Mouse (Mus musculus) heart, postnatal 25 days (tissue): ENCODE measurements around the gene Gm20481. TPM values are rescaled to one million over a fixed set of nuclear protein-coding genes. Genes with fewer than 3 reads are reported as not detected.
"Not testable (repeated sequence)": the region's sequence is repeated elsewhere in the genome, so short reads cannot be mapped to it uniquely, and the experiment has no call there.

ENCODE experiments used
- DNase-seq: peaks from one replicate; pipeline ENCODE4 v3.0.0; 2022; ENCODE audit warnings: low spot score
- intact Hi-C: fragments of 180-260 bp; cut with DNase I; formaldehyde crosslinking; loops from one replicate; pipeline ENCODE4 v1.15.1; 2025
- total RNA-seq, 2 experiments: library from RNA; stranded (reverse); gene quantifications; 2 replicates each; pipeline ENCODE4 v1.2.3; 2021

Gm20481 gene
- total RNA-seq, 2 experiments from 2014 or later = not detected

DNA sequence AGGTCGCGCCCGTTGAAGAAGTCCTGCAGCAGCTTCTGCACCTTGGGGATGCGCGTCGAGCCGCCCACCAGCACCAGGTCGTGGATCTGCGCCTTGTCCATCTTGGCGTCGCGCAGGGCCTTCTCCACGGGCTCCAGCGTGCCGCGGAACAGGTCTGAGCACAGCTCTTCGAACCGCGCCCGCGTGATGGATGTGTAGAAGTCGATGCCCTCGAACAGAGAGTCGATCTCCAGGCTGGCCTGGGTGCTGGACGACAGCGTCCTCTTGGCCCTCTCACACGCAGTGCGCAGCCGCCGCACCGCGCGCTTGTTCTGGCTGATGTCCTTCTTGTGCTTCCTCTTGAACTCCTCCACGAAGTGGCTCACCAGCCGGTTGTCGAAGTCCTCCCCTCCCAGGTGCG lies 1.1 kb downstream of the Gm20481 start:
- intact Hi-C loops, DNase-seq: not testable (repeated sequence)

DNA sequence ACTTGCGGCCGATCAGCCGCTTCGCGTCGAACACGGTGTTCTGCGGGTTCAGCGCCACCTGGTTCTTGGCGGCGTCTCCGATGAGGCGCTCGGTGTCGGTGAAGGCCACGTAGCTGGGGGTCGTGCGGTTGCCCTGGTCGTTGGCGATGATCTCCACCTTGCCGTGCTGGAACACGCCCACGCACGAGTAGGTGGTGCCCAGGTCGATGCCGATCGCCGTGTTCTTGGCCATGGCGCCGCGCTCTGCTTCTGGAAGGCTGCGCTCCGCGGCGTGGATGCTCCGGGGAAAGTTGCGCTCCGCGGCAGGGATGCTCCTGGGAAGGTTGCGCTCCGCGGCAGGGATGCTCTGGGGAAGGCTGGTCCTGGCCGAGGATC lies 2.0 kb downstream of the Gm20481 start:
- intact Hi-C loops = not testable (repeated sequence)

DNA sequence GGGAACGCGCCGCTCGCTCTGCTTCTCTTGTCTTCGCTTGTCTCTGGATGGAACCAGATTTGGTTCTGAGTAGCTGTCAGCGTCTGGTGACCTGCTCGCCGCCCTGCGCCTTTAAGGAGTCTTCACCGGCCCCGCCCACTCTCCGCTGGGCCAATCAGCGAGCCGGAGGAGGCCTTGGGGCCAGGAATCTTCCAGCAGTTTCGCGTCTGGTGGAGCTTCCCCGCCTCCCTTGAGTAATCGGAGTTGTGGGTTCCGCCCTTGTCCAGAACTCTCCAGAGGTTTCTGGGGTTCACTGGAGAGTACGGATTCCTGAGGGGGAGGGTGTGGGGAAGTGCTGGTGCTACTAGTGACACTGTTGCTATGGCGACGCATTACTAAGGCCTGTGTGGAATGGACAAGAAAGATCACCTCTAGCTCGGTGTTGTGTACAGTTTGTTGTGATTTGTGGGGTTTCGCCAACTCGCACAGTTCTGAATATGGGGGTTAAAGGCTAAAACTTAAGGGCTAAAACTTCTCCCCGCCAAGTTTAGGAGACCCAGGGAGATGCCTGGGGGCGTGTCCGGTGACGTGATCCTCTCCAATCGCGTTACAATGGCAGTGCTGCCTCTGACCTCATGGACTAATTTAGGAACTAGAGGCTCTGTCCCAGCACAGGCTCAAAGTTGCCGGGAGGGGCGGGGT lies 2.5 kb downstream of the Gm20481 start, which contains the start of the genes Hspa1a and Hspa1l:
TSS of gene Hspa1a (minus strand) at position 88 of the 681 bp plus-strand sequence.
TSS of gene Hspa1l (plus strand) at position 635 of the 681 bp plus-strand sequence.
- intact Hi-C loops = not testable (repeated sequence)
- DNase-seq = peak; percentile 83

More for the DNA sequence above, 2.0 kb downstream of the Gm20481 start:
- DNase-seq = not testable (repeated sequence)

DNA sequence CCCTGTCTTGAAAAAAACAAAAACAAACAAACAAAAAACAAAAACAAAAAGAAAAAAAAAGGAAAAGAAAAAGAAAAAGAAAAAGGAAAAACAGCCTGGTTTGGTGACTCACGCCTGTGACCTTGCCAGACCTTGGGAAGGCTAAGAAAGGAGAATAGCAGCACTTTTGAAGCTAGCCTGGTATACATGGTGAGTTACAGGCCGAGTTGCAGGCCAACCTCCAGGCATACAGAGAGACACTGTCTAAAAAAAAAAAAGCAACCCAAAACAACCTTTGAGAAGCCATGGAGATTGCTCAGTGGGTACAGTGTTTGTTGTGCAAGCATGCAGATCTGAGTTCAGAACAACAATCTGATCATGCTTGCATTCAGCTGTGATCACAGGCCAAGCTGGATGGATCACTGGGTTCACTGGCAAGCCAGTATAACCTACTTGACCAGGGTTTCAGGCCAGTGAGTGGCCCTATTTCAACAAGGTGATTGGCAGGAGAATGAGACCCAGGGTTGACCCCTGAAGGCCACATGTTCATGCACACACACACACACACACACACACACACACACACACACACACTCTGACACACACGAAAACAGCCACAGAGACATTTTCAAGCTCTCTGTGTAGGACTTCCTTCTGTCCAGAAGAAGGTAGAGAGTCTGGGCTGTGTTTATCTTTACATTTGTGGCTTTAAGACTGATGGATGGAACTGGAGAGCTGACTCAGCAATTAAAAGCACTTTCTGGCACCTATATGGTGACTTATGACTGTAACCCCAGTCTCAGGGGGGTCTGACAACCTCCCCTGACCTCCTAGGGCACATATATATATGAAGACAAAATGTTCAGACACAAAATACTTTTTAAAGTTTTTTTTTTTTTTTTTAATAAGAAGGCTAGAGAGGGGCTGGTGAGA lies 6.1 kb downstream of the Gm20481 start:
- DNase-seq = no peak
- intact Hi-C loops = no loop called here

DNA sequence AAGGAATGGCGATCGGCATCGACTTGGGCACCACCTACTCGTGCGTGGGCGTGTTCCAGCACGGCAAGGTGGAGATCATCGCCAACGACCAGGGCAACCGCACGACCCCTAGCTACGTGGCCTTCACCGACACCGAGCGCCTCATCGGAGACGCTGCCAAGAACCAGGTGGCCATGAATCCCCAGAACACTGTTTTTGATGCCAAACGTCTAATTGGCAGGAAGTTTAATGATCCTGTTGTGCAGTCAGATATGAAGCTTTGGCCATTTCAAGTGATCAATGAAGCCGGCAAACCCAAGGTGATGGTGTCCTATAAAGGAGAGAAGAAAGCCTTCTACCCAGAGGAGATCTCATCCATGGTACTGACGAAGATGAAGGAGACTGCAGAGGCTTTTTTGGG lies 7.3 kb downstream of the Gm20481 start:
- intact Hi-C loops = no loop called here
- DNase-seq = no peak

DNA sequence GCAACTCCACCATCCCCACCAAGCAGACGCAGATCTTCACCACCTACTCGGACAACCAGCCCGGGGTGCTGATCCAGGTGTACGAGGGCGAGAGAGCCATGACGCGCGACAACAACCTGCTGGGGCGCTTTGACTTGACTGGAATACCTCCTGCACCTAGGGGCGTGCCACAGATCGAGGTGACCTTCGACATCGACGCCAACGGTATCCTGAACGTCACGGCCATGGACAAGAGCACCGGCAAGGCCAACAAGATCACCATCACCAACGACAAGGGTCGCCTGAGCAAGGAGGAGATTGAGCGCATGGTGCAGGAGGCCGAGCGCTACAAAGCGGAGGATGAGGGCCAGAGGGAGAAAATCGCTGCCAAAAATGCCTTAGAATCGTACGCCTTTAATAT lies 8.5 kb downstream of the Gm20481 start:
- no peak for DNase-seq
- intact Hi-C loops = no loop called here

DNA sequence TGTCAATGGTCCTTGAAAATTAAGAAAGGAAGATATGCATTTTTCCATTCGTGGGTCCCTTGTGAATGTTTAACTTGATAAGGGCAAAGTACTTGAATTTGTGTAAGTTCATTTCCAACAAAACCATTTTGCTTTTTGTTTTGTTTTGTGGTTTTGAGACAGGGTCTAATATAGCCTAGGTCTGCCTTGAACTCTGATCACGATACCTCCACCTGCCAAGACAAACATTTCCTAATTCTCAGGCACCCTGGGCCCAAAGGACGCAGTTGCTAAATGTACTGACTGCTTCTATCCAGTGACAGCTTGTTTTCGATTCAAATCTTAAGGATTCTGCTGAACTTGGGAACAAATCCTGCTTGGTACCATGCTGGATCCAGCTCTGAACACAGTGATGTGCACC lies 9.9 kb downstream of the Gm20481 start:
- no peak for DNase-seq

DNA sequence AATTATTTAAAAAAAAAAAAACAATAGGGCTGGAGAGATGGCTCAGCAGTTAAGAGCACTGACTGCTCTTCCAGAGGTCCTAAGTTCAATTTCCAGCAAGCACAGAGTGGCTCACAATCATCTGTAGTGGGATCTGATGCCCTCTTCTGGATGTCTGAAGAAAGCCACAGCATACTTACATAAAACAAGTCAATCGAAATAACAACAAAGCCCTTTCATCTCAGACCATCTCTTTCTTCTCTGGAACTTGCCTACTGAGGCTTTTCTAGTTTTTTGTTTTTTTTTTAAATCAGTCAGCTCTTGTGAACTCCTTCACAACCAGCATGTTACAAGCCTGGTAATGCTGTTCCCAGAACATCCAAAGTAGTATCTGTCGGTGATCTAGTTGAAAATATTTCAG lies 10.9 kb downstream of the Gm20481 start:
- DNase-seq = no peak
- intact Hi-C loops = loop anchor here (1.0 to 10.0 kb wide), 2 partner anchors 24 to 46 kb away; partner anchors contain the start of gene Neu1

More for the DNA sequence above, 9.9 kb downstream of the Gm20481 start:
- intact Hi-C loops = loop anchor here (1.0 to 10.0 kb wide), 2 partner anchors 23 to 45 kb away; partner anchors contain the start of gene Neu1

DNA sequence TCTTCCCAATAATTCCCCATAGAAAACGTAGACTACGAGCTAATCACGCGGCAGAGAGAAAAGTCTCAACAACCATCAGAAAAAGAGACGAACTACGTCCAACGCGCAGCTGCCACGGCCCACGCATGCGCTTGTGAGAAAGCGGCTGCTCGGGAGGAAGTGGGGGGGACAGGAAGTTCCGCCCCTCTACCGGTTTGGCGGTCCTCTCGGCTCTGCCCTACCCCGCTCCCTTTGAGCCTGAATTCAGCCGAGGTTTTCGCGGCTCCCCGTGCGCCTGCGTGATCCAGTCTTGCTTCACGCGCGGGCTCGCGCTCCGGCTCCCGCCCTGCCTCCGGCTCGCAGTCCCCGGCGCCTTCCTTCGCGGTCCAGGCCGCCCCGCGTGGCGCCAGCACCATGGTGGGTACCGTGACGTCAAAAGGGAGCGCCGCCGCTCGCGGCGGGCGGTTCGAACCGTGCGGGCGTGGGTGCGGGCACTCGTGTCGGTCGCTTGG lies 12.0 kb downstream of the Gm20481 start, which contains the start of gene Lsm2:
TSS of gene Lsm2 (plus strand) at position 173 of the 491 bp plus-strand sequence.
- intact Hi-C loops = loop anchor here (1.0 to 10.0 kb wide), 4 partner anchors 17 to 125 kb away; partner anchors contain the start of gene Neu1
- peak; percentile 88 for DNase-seq

DNA sequence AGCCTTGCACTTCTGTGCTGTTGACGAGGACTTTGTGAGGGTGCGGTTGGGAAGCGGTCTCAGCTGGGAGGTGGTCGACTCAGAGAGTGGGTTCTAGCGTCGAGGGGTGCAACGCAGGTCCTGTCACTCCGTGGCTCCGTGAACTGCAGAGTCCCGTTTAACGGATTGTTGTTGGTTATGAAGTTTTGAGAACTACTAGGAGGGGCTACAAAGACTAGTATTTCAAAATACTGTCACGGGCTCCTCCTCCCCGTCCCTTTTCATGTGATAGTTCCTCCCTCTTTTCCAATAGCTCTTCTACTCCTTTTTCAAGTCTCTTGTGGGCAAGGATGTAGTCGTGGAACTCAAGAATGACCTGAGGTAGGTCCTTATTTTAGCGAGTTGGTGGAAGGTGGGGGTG lies 12.6 kb downstream of the Gm20481 start:
- no peak for DNase-seq
- intact Hi-C loops = loop anchor here (1.0 to 10.0 kb wide), 4 partner anchors 16 to 126 kb away; partner anchors contain the start of gene Neu1

DNA sequence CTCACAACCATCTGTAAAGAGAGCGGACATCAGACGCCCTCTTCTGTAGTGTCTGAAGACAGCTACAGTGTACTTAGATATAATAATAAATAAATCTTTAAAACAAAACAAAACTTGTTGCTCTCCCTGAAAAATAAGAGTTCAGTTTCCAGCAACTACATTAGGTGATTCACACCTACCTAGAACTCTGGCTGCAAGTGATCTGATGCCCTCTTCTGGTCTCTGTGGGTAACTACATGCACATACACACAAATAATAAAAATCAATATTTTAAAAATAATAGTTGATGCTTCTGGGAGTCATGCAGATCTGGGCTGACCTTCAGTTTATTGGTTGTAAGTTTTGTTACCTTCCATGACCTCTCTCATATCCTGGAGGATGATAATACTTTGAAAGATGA lies 14.5 kb downstream of the Gm20481 start:
- intact Hi-C loops = loop anchor here (10.0 kb wide), 1 partner anchor 49 kb away; the partner anchor contains the start of gene Neu1

DNA sequence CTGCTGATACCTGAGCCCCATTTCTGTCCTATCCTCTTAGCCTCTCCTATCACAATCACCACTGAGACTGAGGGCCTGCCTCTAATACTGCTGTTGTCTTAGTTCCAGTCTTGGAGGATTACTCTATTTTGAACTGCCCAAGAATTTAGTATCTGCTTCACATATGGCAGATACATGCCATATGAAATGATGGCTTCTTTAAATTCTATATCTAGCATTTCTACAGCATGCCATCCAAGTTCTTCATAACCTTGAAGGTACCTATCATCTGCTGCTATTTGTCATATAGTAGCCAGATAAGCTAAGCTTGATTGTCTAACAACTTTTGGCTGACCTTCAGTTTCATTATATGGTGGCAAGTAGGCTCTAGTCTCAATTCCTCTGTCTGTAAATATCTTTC lies 25.0 kb downstream of the Gm20481 start:
- intact Hi-C loops = no loop called here
- DNase-seq = no peak

More for the DNA sequence above, 14.5 kb downstream of the Gm20481 start:
- DNase-seq = no peak

DNA sequence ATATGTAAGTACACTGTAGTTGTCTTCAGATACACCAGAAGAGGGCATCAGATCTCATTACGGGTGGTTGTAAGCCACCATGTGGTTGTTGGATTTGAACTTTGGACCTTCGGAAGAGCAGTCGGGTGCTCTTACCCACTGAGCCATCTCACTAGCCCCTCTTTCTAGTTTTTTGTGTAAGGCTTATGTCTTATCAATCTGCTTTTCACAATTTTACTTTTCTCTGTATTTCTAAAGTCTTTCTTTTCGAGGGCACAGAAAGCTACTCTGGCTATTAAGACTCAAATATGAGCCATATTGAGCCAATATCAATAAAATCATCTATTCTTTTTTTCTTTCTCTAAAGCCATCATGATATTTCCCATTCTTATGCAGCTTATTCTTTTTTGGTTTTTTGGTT lies 25.5 kb downstream of the Gm20481 start:
- intact Hi-C loops, DNase-seq: not testable (repeated sequence)

DNA sequence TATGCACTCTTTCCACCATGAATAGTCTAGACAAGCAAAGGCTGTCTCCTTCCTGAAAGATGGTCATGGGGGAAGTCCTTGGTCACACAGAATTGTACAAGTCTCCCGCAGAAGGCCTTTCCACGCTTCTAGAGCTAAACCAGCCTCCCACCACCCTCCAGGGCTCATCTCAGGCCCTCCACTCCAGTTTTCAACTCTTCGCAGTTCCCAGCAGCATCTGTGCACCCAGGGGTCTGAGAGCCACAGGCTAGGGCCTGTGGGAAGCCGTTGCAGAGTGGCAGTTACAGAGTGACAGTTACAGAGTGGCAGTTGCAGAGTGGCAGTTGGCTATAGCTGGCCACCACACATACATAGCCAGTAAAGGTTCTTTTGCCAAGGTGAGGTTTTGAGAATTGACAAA lies 26.2 kb downstream of the Gm20481 start:
- intact Hi-C loops, DNase-seq: not testable (repeated sequence)

DNA sequence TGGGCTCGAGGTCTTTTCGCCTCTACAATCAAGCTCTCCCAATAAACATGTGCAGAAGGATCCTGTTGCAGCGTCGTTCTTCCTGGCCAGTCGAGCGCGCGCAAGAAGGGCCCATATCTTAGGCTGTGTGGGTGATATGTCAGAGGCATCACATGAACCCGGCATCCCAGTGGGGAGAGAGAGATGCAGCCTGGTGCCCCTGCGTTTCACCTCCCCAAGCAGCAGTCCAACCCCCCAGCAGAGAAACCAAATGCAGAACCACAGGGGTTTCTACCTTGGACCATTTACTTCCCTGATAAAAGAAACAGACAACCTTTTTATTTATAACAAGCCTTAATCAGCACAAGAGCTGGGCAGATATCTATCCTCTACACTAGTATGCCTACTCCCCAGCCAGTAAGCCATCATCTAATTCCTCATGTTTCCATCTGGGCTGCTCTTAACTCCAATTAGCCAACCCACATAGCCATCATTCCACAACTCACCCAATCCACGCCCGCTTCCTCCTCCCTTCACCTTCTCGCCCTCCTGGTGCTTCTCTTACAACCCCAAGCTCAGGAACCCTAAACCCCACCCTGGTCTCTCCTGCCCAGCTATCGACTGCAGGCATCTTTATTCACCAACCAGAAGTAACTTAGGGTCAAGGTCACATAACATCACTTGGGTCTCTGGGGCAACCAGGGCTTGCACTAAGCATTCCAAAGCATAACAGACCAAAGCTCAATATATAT lies 26.9 kb downstream of the Gm20481 start:
- DNase-seq = no peak
- intact Hi-C loops = no loop called here

DNA sequence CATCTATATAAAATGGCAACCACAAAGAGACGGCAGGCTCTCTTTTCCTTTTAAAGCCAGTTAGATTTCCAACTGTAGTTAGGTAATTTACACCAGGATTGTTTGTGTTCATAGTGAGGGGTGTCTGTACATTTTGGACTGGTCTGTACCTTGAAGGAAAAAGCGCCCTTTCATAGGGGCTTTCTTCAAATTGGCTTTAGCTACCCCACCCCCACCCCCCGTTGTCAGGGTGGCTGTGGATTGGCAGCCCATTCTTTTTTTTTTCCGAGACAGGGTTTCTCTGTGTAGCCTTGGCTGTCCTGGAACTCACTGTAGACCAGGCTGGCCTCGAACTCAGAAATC lies 27.4 kb downstream of the Gm20481 start:
- no peak for DNase-seq
- intact Hi-C loops = no loop called here

DNA sequence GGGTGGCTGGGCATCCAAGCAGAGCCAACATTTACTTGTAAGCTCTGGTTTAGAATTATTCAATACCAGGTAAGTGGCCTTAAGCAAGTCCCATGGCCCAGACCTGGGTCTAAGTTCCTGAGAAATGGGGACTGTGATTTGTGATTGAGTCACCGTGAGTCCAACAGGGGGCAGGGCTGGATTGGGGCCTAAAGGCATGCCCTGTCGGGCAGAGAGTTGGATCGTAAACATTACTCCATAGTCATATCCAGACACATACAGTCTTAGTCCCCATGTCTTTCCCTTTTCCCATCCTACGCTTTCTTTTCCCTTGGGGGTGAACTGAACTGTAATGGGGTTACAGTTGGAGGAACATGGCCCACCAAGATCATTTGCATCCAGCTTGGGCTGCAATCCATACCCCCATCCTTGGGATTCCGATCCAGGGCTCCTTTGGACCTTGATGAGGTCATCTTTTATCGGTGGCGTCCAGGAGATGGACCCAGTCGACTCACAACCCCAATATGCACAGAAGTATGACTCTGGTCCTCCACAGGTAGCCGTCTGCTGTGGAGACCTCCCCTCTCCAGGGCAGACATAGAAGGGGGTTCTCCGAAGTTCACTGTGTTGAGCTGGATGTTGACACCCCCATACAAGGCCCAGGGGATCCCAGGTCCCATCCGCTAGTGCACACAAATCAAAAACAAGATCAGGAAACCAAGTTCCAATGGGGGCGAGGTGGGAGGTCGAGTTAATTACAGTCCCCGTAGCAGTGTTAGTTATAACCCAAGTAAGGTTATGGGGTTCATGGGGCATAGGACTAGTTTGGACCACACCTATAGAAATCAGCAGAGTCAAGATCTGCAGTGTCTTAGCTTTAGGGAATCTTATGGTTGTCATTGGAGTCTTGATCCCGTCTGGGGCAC lies 29.1 kb downstream of the Gm20481 start:
- no peak for DNase-seq
- intact Hi-C loops = loop anchor here (2.0 kb wide), 1 partner anchor 16 kb away; no protein-coding TSS in a partner anchor
